Mouse (Mus musculus) layer of hippocampus, adult 9-10 months (tissue): ENCODE data around the gene Ctss.
A peak's percentile ranks its signal among the peaks of the same experiment; 100 is the strongest.
"Not testable (repeated sequence)": the region's sequence is repeated elsewhere in the genome, so short reads cannot be mapped to it uniquely, and the experiment has no call there.

Source experiments
- DNase-seq: peaks from one replicate; pipeline ENCODE4 v3.0.0; 2022; ENCODE audit warnings: low spot score

Gene Ctss

GRCm38 (mm10) chr3:95534927-95535326 lies 8.3 kb downstream of the Ctss start:
- no peak for DNase-seq

DNA sequence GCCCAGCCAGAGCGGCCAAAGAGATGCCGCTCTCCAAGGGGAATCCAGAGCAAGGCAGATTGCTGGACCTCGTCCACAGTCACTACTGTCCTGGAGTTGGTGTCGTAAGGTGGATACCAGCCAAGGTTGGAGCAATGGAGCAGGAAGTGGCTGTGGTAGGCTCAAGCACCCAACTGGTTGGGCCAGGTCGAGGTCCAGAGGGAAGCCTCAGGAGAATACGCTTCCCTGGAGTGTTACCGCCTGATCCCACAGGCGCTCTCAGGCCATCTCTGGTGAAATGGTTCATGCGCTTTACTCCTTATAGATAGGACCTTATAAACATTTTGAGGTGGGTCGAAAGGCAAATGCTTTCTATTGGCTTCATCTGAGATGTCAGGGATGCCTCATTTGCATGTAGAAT lies 12.3 kb downstream of the Ctss start:
- no peak for DNase-seq

GRCm38 (mm10) chr3:95539837-95540236 lies 13.3 kb downstream of the Ctss start:
- DNase-seq: no peak

DNA sequence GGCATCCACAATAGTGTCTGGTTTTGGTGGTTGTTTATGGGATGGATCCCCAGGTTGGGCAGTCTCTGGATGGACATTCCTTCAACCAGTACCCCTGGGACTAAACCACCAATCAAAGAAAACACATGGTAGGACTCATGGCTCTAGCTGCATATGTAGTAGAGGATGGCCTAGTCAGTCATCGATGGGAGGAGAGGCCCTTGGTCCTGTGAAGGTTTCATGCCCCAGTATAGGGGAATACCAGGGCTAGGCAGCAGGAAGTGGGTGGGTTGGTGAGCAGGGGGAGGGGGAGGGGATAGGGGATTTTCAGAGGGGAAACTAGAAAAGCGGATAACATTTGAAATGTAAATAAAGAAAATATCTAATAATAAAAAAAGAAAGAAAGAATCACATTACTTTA lies 14.6 kb downstream of the Ctss start:
- not testable (repeated sequence) for DNase-seq

- no peak for DNase-seq
These were observed 15.6 kb downstream of the Ctss start for GRCm38 (mm10) chr3:95542171-95542570.

DNA sequence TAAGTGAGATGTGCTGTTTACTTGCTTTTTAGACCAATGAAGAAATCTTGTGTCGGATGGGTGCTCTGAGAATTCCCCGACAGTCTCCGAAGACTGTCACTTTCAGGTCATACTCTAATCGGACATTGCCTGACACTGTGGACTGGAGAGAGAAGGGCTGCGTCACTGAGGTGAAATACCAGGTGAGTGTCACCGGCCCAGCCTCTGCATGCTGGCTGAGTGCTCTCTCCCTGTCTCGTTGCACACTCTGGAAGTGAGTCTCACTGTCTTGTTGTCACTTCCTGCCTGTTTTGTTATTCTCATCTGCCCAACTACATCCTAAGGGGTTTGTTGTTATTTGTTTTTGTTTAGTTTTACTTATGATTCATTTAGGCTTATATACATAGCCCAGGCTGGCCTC lies 16.4 kb downstream of the Ctss start:
- DNase-seq: no peak

DNA sequence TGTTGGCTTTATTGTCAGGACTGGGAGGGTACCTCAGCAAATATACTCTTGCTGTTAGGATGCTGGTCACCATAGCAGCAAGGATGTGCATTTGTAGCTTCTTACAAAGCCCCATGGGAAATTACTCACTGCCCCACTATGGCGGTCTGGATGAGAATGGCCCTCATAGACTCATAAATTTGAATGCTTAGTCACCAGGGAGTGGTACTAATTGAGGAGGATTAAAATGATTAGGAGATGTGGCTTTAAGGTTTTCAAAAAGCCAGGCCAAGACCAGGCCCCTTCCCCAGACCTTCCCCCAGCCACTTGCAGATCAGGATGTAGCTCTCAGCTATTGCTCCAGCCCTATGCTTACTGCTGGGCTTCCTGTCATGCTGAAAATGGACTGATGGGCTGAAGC lies 23.6 kb downstream of the Ctss start:
- no peak for DNase-seq

GRCm38 (mm10) chr3:95553986-95554385 lies 27.4 kb downstream of the Ctss start:
- DNase-seq: no peak

GRCm38 (mm10) chr3:95559437-95559836 lies 32.9 kb downstream of the Ctss start, which contains the start of gene Hormad1:
Hormad1 (plus strand) TSS chr3:95559677.
- DNase-seq: no peak

DNA sequence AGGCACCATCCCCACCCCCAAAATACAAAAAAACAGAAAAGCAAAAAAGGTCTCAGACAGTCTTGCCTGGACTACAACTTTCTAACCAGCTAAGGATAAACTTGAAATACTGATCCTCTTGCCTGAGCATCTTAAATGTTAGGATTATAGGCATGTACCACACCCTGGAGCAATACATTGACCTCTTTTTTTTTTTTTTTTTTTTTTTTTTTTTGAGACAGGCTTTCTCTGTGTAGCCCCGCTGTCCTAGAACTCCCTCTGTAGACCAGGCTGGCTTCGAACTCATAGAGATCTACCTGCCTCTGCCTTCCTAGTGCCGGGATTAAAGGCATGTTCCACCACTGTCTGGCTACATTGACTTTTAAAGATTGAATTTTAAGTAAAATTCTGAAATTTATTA lies 34.2 kb downstream of the Ctss start:
- DNase-seq: no peak

DNA sequence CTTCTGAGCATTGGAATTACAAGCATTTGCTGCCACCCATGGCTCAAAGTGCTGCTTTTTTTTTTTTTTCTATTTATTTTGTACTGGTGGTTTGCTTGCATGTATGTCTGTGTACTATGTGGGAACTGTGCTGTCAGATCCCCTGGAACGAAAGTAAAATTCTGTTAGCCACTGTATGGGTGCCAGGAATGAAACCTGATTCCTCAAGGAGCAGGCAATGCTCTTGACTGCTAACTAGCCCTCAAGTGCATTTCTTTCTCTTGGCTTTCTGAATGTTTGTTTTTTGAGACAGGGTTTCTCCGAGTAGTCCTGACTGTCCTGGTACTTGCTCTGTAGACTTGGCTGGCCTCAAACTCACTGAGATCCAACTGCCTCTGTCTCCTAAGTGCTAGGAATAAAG lies 35.2 kb downstream of the Ctss start:
- DNase-seq: no peak

- no peak for DNase-seq
These were observed 43.0 kb downstream of the Ctss start for GRCm38 (mm10) chr3:95569585-95569984.

GRCm38 (mm10) chr3:95587754-95588603 lies 61.4 kb downstream of the Ctss start:
- no peak for DNase-seq

GRCm38 (mm10) chr3:95588604-95589086 lies 62.1 kb downstream of the Ctss start, which contains the start of gene Golph3l:
Golph3l (plus strand) TSS chr3:95588934.
- DNase-seq: peak; percentile 98

DNA sequence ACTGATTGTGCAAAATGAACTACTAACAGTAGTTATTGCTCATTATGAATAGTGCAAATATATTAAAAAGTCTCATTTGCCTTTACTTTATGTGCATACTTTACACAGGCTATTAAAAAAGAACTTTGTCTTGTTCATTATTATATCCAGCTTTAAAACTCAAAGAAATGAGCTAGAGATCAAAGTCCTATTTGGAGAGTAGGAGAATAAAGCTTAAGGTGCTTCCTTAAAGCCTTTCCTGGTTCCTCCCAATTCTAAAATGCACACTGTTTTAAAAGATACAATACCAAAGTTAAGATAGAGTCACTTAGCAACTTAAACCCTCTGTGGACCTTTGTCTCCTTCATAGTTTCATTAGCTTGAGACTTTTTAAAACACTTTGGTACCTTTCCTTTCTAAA lies 72.1 kb downstream of the Ctss start:
- DNase-seq: no peak

DNA sequence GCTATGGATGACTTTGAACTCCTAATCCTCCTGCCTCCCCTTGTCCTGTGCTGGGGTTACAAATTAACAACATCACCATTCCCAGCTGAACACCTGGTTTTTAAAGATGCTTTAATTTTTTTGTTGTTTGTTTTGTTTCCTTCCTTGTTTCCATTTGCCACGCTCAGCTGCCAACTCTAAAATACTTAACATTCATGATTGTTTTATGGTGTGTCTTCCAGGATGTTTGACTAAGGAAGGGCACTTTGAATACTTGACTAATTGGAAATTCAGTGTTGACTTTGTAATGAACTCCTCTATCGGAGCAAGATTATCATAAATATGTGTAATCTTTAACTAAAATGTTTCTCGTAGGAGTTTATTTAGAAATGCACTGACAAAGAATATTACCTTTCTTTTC lies 74.7 kb downstream of the Ctss start:
- no peak for DNase-seq
